Mouse (Mus musculus) thymus, adult 2 months (tissue): ENCODE data around the gene Rnd1. TPM values are rescaled to one million over a fixed set of nuclear protein-coding genes. Genes with fewer than 3 reads are reported as not detected.

Experiments
- DNase-seq: peaks from one replicate; pipeline ENCODE4 v3.0.0; 2021
- H3K27ac ChIP-seq: fragments of 200-500 bp; 2 replicates; pipeline ENCODE4 v1.5.1; 2012; ENCODE audit warnings: low read length, control low read depth; ENCODE audit not compliant: control insufficient read depth, insufficient read depth
- H3K27me3 ChIP-seq: fragments of 200-500 bp; 2 replicates; pipeline ENCODE4 v1.6.1; 2012; ENCODE audit warnings: mild to moderate bottlenecking, low read length, moderate library complexity, mixed read lengths; ENCODE audit not compliant: control insufficient read depth, insufficient read depth
- H3K36me3 ChIP-seq: fragments of 200-500 bp; 2 replicates; pipeline ENCODE4 v1.6.1; 2012; ENCODE audit warnings: mild to moderate bottlenecking, low read length, moderate library complexity; ENCODE audit not compliant: control insufficient read depth, insufficient read depth
- H3K4me1 ChIP-seq: fragments of 200-500 bp; replicated peaks from 2 replicates; pipeline ENCODE4 v1.6.1; 2012; ENCODE audit warnings: low read length; ENCODE audit not compliant: control insufficient read depth, insufficient read depth
- H3K4me3 ChIP-seq: fragments of 200-500 bp; 2 replicates; pipeline ENCODE4 v1.5.1; 2012; ENCODE audit warnings: mild to moderate bottlenecking, low read length, control low read depth, moderate library complexity; ENCODE audit not compliant: control insufficient read depth, insufficient read depth
- POLR2A ChIP-seq: fragments of 200-500 bp; IDR thresholded peaks from 2 replicates; pipeline ENCODE4 v1.6.1; 2012; ENCODE audit warnings: mild to moderate bottlenecking, low read length, control low read depth, moderate library complexity; ENCODE audit not compliant: control insufficient read depth, poor library complexity, insufficient read depth; ENCODE audit errors: extremely low read depth
- WGBS: fragments of 180-500 bp; shearing (Covaris S2); methylation state at CpG from one replicate; pipeline ENCODE4 v1.1.7; 2018; 5-methylcytosine and 5-hydroxymethylcytosine counted together
- polyA plus RNA-seq: library from polyadenylated mRNA; depleted of rRNA; stranded (reverse); fragments of >200 nt; gene quantifications from 2 replicates; pipeline ENCODE4 v1.2.3, GENCODE M21; 2012; rRNA removed

Gene Rnd1
- polyA plus RNA-seq, 1 experiment, result 2.6 TPM

- H3K27me3 ChIP-seq, result no peaks in the 10 kb centered on the region
- H3K36me3 ChIP-seq, result no peaks in the 10 kb centered on the region
- no peak overlapping the region for H3K27ac ChIP-seq
- no peak for DNase-seq
- peaks cover 10% of the 10 kb centered on the region for H3K4me1 ChIP-seq
- no peak for TF ChIP-seq POLR2A
- H3K4me3 ChIP-seq, result no peak overlapping the region
- 87% methylated on average over 9 of the region's 9 CpGs for WGBS
Observed at GRCm38 (mm10) chr15:98614551-98614950, 62.7 kb downstream of the Rnd1 start.

Other genes with a start within 250 kb of the Rnd1 start
- gene Olfr282, start 246.2 kb downstream of the Rnd1 start, polyA plus RNA-seq, result not detected in 2 replicates
- gene Olfr281, start 224.9 kb downstream of the Rnd1 start, polyA plus RNA-seq, result not detected in 2 replicates
- not detected in 2 replicates for gene OR5BS1P, start 207.6 kb downstream of the Rnd1 start, polyA plus RNA-seq
- gene Lalba, start 194.7 kb downstream of the Rnd1 start, polyA plus RNA-seq, result 0.48 TPM in 1 of 2 replicates, not detected in the other
- not detected in 2 replicates for gene Olfr279, start 185.1 kb downstream of the Rnd1 start, polyA plus RNA-seq
- gene Kansl2, start 143.2 kb downstream of the Rnd1 start, polyA plus RNA-seq, result 71.6 and 78.4 TPM in 2 replicates
- gene Ccnt1, start 106.5 kb downstream of the Rnd1 start, polyA plus RNA-seq, result 26.8 and 32.0 TPM in 2 replicates
- 0.31 TPM in 1 of 2 replicates, not detected in the other for gene 4930415O20Rik, start 106.5 kb downstream of the Rnd1 start, polyA plus RNA-seq
- gene Adcy6, start 67.4 kb downstream of the Rnd1 start, polyA plus RNA-seq, result 211 and 230 TPM in 2 replicates
- 102 and 127 TPM in 2 replicates for gene Cacnb3, start 46.6 kb downstream of the Rnd1 start, polyA plus RNA-seq
- 59.7 and 65.5 TPM in 2 replicates for gene Ddx23, start 14.6 kb downstream of the Rnd1 start, polyA plus RNA-seq
- 0.04 and 0.09 TPM in 2 replicates for gene Ccdc65, start 30.7 kb upstream of the Rnd1 start, polyA plus RNA-seq
- 2.1 and 3.1 TPM in 2 replicates for gene Fkbp11, start 50.7 kb upstream of the Rnd1 start, polyA plus RNA-seq
- gene Arf3, start 85.8 kb upstream of the Rnd1 start, polyA plus RNA-seq, result 165 and 182 TPM in 2 replicates
- gene Wnt10b, start 100.7 kb upstream of the Rnd1 start, polyA plus RNA-seq, result 3.4 and 3.9 TPM in 2 replicates
- 0.07 and 0.22 TPM in 2 replicates for gene Wnt1, start 112.4 kb upstream of the Rnd1 start, polyA plus RNA-seq
- 0.26 and 0.65 TPM in 2 replicates for gene Ddn, start 132.0 kb upstream of the Rnd1 start, polyA plus RNA-seq
- 90.7 and 105 TPM in 2 replicates for gene Prkag1, start 154.1 kb upstream of the Rnd1 start, polyA plus RNA-seq
- 69.1 and 93.4 TPM in 2 replicates for gene Kmt2d, start 193.7 kb upstream of the Rnd1 start, polyA plus RNA-seq
- 8.0 and 9.8 TPM in 2 replicates for gene Rhebl1, start 217.1 kb upstream of the Rnd1 start, polyA plus RNA-seq
- gene Dhh, start 221.1 kb upstream of the Rnd1 start, polyA plus RNA-seq, result 1.1 and 2.6 TPM in 2 replicates
- 390 and 404 TPM in 2 replicates for gene Lmbr1l, start 240.8 kb upstream of the Rnd1 start, polyA plus RNA-seq